Mouse (Mus musculus) spleen, adult 2 months (tissue): ENCODE results near the gene Fam171a1. TPM values are rescaled to one million over a fixed set of nuclear protein-coding genes. Genes with fewer than 3 reads are reported as not detected.

Experiments
- DNase-seq, 2 experiments: peaks; one replicate each; pipeline versions ENCODE4 v3.0.0 to v3.0.0-alpha.2; 2012 to 2021; ENCODE audit warnings: low spot score in 2 of 2, low read depth in 1 of 2
- H3K27ac ChIP-seq: fragments of 200-500 bp; 2 replicates; pipeline ENCODE4 v1.5.1; 2012; ENCODE audit warnings: low read length, inconsistent platforms; ENCODE audit not compliant: insufficient read depth
- H3K27me3 ChIP-seq: fragments of 200-500 bp; 2 replicates; pipeline ENCODE4 v1.6.1; 2012; ENCODE audit warnings: mild to moderate bottlenecking, moderate library complexity, low read length, inconsistent platforms; ENCODE audit not compliant: control insufficient read depth, insufficient read depth
- H3K36me3 ChIP-seq: fragments of 200-500 bp; 2 replicates; pipeline ENCODE4 v1.6.1; 2012; ENCODE audit warnings: mild to moderate bottlenecking, low read length, inconsistent platforms; ENCODE audit not compliant: control insufficient read depth, insufficient read depth
- H3K4me1 ChIP-seq: fragments of 200-500 bp; 2 replicates; pipeline ENCODE4 v1.6.1; 2011; ENCODE audit warnings: inconsistent platforms; ENCODE audit not compliant: control insufficient read depth, insufficient read depth, insufficient read length
- H3K4me3 ChIP-seq: fragments of 200-500 bp; 2 replicates; pipeline ENCODE4 v1.5.1; 2011; ENCODE audit warnings: mild to moderate bottlenecking, inconsistent platforms; ENCODE audit not compliant: insufficient read depth, insufficient read length; ENCODE audit errors: extremely low read depth
- CTCF ChIP-seq: fragments of 200-500 bp; IDR thresholded peaks from 2 replicates; pipeline ENCODE4 v1.5.1; 2011; ENCODE audit warnings: mild to moderate bottlenecking, inconsistent platforms; ENCODE audit not compliant: insufficient read depth, insufficient read length, insufficient replicate concordance; ENCODE audit errors: extremely low read depth
- POLR2A ChIP-seq: fragments of 200-500 bp; IDR thresholded peaks from 2 replicates; pipeline ENCODE4 v1.6.1; 2011; ENCODE audit warnings: low read depth, low read length, inconsistent platforms
- WGBS: fragments of 180-500 bp; shearing (Covaris S2); methylation state at CpG from one replicate; pipeline ENCODE4 v1.1.7; 2018; 5-methylcytosine and 5-hydroxymethylcytosine counted together
- polyA plus RNA-seq: library from polyadenylated mRNA; depleted of rRNA; stranded (reverse); fragments of >200 nt; gene quantifications from 2 replicates; pipeline ENCODE4 v1.2.3, GENCODE M21; 2012

Gene Fam171a1
- polyA plus RNA-seq, 1 experiment = 4.5 TPM

GRCm38 (mm10) chr2:3157030-3157429 lies 43.0 kb downstream of the Fam171a1 start:
- H3K27me3 ChIP-seq = no peaks in the 10 kb centered on the region
- DNase-seq = no peak
- no peaks in the 10 kb centered on the region for H3K4me1 ChIP-seq
- 81% methylated on average over 3 of the region's 3 CpGs for WGBS
- no peak overlapping the region for H3K4me3 ChIP-seq
- no peak overlapping the region for H3K27ac ChIP-seq
- TF ChIP-seq POLR2A (no peak), CTCF (no peak)
- no peaks in the 10 kb centered on the region for H3K36me3 ChIP-seq

DNA sequence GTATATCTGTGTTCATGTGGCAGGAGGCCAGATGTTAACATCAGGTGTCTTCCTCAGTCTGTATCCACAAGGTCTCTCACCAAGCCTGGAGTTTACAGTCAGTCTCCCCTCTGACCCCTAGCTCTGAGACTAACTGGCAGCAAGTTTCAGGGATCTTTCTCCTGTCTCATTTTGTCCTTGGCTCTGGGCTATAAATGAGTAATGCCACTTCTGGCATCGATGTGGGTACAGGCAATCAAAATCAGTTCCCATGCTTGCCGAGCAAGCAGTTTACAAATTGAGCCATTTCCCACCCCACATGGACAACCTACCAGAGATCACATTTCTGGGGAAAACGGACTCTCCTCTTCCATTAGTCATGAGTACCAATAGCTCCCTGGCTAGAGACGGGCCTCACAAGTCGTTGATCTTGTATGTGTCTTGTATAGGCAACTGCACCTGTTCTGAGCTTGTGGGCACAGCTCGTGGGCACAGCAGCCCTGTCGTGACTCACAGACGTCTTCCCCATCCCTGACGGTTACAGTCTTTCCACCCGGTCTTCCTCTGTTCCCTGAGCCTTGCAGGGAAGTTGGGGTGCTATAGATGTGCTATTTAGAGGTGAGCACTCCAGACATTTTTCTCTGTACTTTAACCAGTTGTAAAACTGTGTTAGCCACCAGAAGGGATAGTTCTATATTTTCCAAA lies 43.8 kb downstream of the Fam171a1 start:
- TF ChIP-seq POLR2A = no peak
- no peak for TF ChIP-seq CTCF
- H3K36me3 ChIP-seq = no peaks in the 10 kb centered on the region
- DNase-seq = no peak
- H3K4me1 ChIP-seq = no peaks in the 10 kb centered on the region
- WGBS = 61% methylated on average over 10 of the region's 10 CpGs
- H3K27me3 ChIP-seq = no peaks in the 10 kb centered on the region
- H3K27ac ChIP-seq = no peak overlapping the region
- no peak overlapping the region for H3K4me3 ChIP-seq

GRCm38 (mm10) chr2:3158682-3159412 lies 44.8 kb downstream of the Fam171a1 start:
- H3K4me1 ChIP-seq = no peaks in the 10 kb centered on the region
- WGBS = 27% methylated on average over 8 of the region's 8 CpGs
- no peaks in the 10 kb centered on the region for H3K36me3 ChIP-seq
- no peak for DNase-seq
- H3K27me3 ChIP-seq = no peaks in the 10 kb centered on the region
- no peak for TF ChIP-seq CTCF
- TF ChIP-seq POLR2A = no peak
- H3K4me3 ChIP-seq = no peak overlapping the region
- H3K27ac ChIP-seq = no peak overlapping the region

DNA sequence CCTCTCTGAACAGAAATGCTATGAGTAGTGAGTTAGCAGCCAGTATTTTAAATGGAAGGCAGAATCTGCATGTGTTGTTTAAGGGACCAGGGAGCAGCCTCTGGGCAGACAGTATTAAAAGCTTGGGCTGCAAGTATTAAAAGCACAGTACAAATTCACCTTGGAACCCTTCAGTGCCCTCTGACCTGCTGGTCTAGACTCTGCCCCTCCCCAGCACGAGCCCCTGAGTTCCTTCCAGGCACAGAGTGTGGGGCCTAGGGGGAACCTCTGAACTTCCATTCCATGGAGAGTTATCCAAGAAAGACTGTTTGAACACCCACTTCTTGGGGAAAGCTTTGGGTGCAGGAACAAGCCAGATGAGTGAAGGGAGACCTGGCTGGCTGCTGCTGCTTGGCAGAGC lies 47.6 kb downstream of the Fam171a1 start:
- Histone ChIP-seq H3K4me1 (no peaks in the 10 kb centered on the region), H3K36me3 (no peaks in the 10 kb centered on the region), H3K4me3 (no peak overlapping the region), H3K27ac (no peak overlapping the region), H3K27me3 (no peaks in the 10 kb centered on the region)
- WGBS = 72% methylated on average over 1 of the region's 1 CpGs
- TF ChIP-seq CTCF = no peak
- TF ChIP-seq POLR2A = no peak
- DNase-seq = no peak

DNA sequence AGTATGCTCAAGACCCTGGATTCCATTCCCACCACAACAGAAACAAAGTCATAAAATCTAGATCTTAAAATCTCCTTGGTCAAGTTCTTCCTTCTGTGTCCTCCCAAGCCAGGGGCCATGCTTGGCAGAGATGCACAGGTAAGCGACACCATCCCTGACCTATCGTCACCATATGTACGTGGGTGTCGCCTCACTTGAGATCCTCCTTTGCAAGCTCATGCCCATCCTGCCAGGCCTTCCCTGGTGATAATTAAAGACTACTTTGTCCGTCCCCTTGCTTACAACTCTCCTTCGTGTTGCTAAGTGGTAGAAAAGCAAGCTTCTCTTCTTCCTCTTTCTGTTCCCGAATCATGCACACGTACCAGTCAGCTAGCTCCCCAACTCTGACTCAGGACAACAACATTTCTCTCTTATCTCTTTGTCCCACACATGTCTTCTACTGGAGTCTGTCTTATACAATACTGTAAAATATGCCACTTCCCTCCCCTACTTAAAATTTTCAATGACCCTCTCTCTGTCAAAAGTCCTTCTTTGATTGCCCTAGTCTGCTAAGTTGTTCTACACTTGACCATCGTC lies 49.6 kb downstream of the Fam171a1 start:
- no peaks in the 10 kb centered on the region for H3K27me3 ChIP-seq
- H3K4me1 ChIP-seq = no peaks in the 10 kb centered on the region
- no peaks in the 10 kb centered on the region for H3K36me3 ChIP-seq
- TF ChIP-seq POLR2A (no peak), CTCF (no peak)
- H3K27ac ChIP-seq = no peak overlapping the region
- WGBS = 51% methylated on average over 9 of the region's 9 CpGs
- H3K4me3 ChIP-seq = no peak overlapping the region
- DNase-seq = no peak

DNA sequence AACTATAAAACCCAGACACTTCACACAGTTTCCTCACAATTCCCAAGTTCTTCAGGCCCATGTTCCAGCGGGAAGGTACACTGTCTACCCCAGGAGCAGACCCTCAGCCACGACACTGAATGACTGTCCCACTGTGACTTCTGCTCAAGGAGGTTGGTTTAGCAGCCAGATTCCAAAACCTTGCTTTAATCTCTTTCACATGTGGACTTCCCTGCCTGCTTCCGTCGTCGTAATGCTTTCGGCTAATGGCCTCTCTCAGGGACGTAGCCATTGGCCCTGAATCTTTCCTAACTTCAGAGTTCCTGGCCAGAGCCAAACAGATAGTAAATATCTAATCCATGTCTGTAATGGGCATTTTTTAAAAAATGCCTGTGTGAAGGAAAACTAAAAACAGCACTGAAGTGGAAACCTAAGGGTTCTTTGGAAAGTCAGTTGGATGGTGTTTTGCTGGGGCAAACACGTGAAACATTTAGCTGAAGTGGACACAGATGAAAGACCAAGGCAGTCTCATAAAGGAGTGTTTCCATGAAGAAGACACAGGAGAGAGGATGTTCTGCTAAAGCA lies 51.1 kb downstream of the Fam171a1 start:
- no peak overlapping the region for H3K4me3 ChIP-seq
- TF ChIP-seq CTCF = no peak
- TF ChIP-seq POLR2A = no peak
- no peak for DNase-seq
- WGBS = 92% methylated on average over 8 of the region's 8 CpGs
- H3K4me1 ChIP-seq = no peaks in the 10 kb centered on the region
- no peaks in the 10 kb centered on the region for H3K36me3 ChIP-seq
- no peaks in the 10 kb centered on the region for H3K27me3 ChIP-seq
- no peak overlapping the region for H3K27ac ChIP-seq
